22 mouse cellular contexts compared by ENCODE assay signal in the genomic region with DNA sequence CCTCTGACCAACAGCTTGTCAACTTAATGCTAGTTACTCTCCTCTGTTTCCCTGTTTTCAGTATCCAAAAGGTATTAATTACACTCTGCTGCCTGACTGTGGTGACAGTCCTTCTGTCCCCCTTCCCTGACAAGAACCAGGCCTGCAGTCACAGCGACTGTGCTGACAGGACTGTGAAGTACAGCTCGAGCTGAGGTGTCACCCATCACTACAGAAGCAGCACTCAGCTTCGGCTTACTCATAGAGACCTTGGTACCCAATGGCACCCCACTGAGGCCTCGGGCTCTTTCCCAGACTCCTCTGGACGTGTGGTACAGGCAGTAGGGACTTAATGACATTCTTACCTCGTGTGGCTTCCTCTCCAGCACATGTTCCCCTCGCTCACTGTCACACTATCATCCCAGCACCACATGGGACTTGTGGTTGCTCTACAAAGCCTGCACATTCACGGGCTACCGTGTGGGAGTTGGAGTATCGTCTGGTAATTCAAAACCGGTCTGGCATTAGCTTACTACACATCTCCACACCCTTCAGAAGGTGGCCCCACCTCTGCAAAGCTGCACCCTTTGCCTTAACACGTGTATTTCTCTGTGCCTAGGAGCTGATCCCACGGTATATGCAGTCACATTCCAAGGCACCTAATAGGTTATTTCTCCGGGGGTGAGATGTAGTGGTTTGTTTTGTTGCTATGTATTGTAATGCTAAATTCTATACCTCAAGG. TPM values are rescaled to one million over a fixed set of nuclear protein-coding genes. Genes with fewer than 3 reads are reported as not detected.
DNase-seq lines count a peak whose midpoint lies in the region; ATAC-seq and TF ChIP-seq lines count a peak whose summit lies in the region.
"Had no signal": no experiment of that assay in that cellular context is flagged by ENCODE, and none has a peak within 500 bp of the region (broad histone marks: within the 10 kb centered on the region; RNA-seq: fewer than 3 reads in every experiment).

No protein-coding gene starts in this region.

- ATAC-seq in embryonic facial prominence, embryonic 13.5 days (ENCODE audit: insufficient number of reproducible peaks, insufficient read depth, low FRiP score, low TSS enrichment, low read depth): peak; percentile 15; the same call in 1 of the 2 replicates
- peak; percentile 56 for ATAC-seq in heart, postnatal 0 days (ENCODE audit: insufficient read depth, low read depth)
- ATAC-seq in embryonic facial prominence, embryonic 14.5 days (ENCODE audit: low read depth): peak; percentile 50; the same call in 1 of the 2 replicates
- peak; percentile 51; the same call in 1 of the 2 replicates for ATAC-seq in megakaryocyte progenitor cell, adult 5-6 weeks (replicated peaks; ENCODE audit: poor library complexity)
- ATAC-seq: forebrain, embryonic 16.5 days; hindbrain, embryonic 16.5 days; liver, embryonic 12.5 days; midbrain, embryonic 13.5 days; Patski had no signal

- peaks cover 7% of the 10 kb centered on the region for H3K27me3 ChIP-seq in embryonic facial prominence, embryonic 13.5 days
- peaks cover 8% of the 10 kb centered on the region for H3K27me3 ChIP-seq in embryonic facial prominence, embryonic 10.5 days (replicated peaks; ENCODE audit: low read depth, poor library complexity, severe bottlenecking)
- 0 out of 2 replicates have a peak, but pooled peaks cover 5% of the 10 kb centered on the region for H3K27me3 ChIP-seq in heart, postnatal 0 days (ENCODE audit: control insufficient read depth, insufficient read depth, low read length)
- no peaks in the 10 kb centered on the region for H3K27me3 ChIP-seq in embryonic facial prominence, embryonic 14.5 days (replicated peaks; ENCODE audit: control insufficient read depth, insufficient read depth, low read length)
- H3K27me3 ChIP-seq: midbrain, embryonic 13.5 days; Patski had no signal

- TF ChIP-seq EP300 in heart, postnatal 0 days (IDR thresholded peaks at IDR 0.05; ENCODE audit: low read depth): no peak

- no peak for TF ChIP-seq CTCF in heart, postnatal 0 days (IDR thresholded peaks at IDR 0.05; ENCODE audit: low read depth)

- no peak overlapping the region for H3K4me2 ChIP-seq in embryonic facial prominence, embryonic 13.5 days
- no peak overlapping the region for H3K4me2 ChIP-seq in heart, postnatal 0 days (ENCODE audit: low read depth, low read length)
- H3K4me2 ChIP-seq in embryonic facial prominence, embryonic 14.5 days (ENCODE audit: low read depth, low read length): no peak overlapping the region
- H3K4me2 ChIP-seq: liver, embryonic 12.5 days; midbrain, embryonic 13.5 days; neural tube, embryonic 13.5 days had no signal

- no peak overlapping the region for H3K9ac ChIP-seq in embryonic facial prominence, embryonic 13.5 days
- no peak overlapping the region for H3K9ac ChIP-seq in heart, postnatal 0 days (replicated peaks; ENCODE audit: low read depth, low read length)
- H3K9ac ChIP-seq in embryonic facial prominence, embryonic 14.5 days (ENCODE audit: low read depth, low read length): no peak overlapping the region
- H3K9ac ChIP-seq: liver, embryonic 12.5 days; midbrain, embryonic 13.5 days; neural tube, embryonic 13.5 days had no signal

- H3K4me1 ChIP-seq in embryonic facial prominence, embryonic 13.5 days: no peaks in the 10 kb centered on the region
- H3K4me1 ChIP-seq in embryonic facial prominence, embryonic 10.5 days: peaks cover 5% of the 10 kb centered on the region; the same call in 1 of the 2 replicates
- H3K4me1 ChIP-seq in heart, postnatal 0 days (ENCODE audit: control insufficient read depth, insufficient read depth): peaks cover 5% of the 10 kb centered on the region; the same call in 1 of the 2 replicates
- no peaks in the 10 kb centered on the region; the same call in 1 of the 2 replicates for H3K4me1 ChIP-seq in embryonic facial prominence, embryonic 14.5 days (ENCODE audit: control insufficient read depth, insufficient read depth, low read length)
- H3K4me1 ChIP-seq: liver, embryonic 12.5 days; midbrain, embryonic 13.5 days; neural tube, embryonic 13.5 days had no signal

- no peaks in the 10 kb centered on the region for H3K36me3 ChIP-seq in embryonic facial prominence, embryonic 13.5 days
- no peaks in the 10 kb centered on the region for H3K36me3 ChIP-seq in embryonic facial prominence, embryonic 10.5 days (replicated peaks)
- no peaks in the 10 kb centered on the region for H3K36me3 ChIP-seq in heart, postnatal 0 days (replicated peaks; ENCODE audit: control insufficient read depth, insufficient read depth, low read length)
- no peaks in the 10 kb centered on the region for H3K36me3 ChIP-seq in embryonic facial prominence, embryonic 14.5 days (ENCODE audit: control insufficient read depth, insufficient read depth, low read length)
- H3K36me3 ChIP-seq: liver, embryonic 12.5 days; midbrain, embryonic 13.5 days; neural tube, embryonic 13.5 days had no signal

- no peak for DNase-seq in embryonic facial prominence, embryonic 10.5 days (ENCODE audit: low spot score)
- no peak for DNase-seq in heart, postnatal 0 days (ENCODE audit: low spot score)
- no peak for DNase-seq in heart, adult 9 months (ENCODE audit: low spot score in 2 of 2)
- peak; percentile 43 for DNase-seq in embryonic facial prominence, embryonic 14.5 days (ENCODE audit: low spot score)
- no peak for DNase-seq in cerebellum, postnatal 25 days
- no peak for DNase-seq in frontal cortex, postnatal 10 days (ENCODE audit: low spot score in 2 of 2)
- DNase-seq: adrenal gland, postnatal 14 days; cerebellum, adult 11-12 months; kidney, adult 2 months; kidney, postnatal 14 days; lung, adult 2 months; lung, postnatal 4 days; thymus, adult 2 months had no signal

- no peak overlapping the region for H3K4me3 ChIP-seq in embryonic facial prominence, embryonic 13.5 days
- H3K4me3 ChIP-seq in embryonic facial prominence, embryonic 10.5 days: no peak overlapping the region
- no peak overlapping the region for H3K4me3 ChIP-seq in heart, postnatal 0 days (ENCODE audit: low read depth, low read length)
- no peak overlapping the region for H3K4me3 ChIP-seq in embryonic facial prominence, embryonic 14.5 days (ENCODE audit: low read depth, low read length)
- H3K4me3 ChIP-seq: left cerebral cortex, adult 2 months; liver, embryonic 12.5 days; midbrain, embryonic 13.5 days; neural tube, embryonic 13.5 days had no signal

- no peak overlapping the region for H3K27ac ChIP-seq in embryonic facial prominence, embryonic 13.5 days
- no peak overlapping the region for H3K27ac ChIP-seq in embryonic facial prominence, embryonic 10.5 days (replicated peaks)
- no peak overlapping the region for H3K27ac ChIP-seq in heart, postnatal 0 days (ENCODE audit: low read depth)
- H3K27ac ChIP-seq in embryonic facial prominence, embryonic 14.5 days (replicated peaks; ENCODE audit: low read depth, low read length): no peak overlapping the region
- H3K27ac ChIP-seq: left cerebral cortex, adult 2 months; liver, embryonic 12.5 days; midbrain, embryonic 13.5 days; neural tube, embryonic 13.5 days had no signal

- H3K9me3 ChIP-seq in embryonic facial prominence, embryonic 13.5 days: no peaks in the 10 kb centered on the region
- H3K9me3 ChIP-seq in embryonic facial prominence, embryonic 10.5 days: no peaks in the 10 kb centered on the region
- no peaks in the 10 kb centered on the region for H3K9me3 ChIP-seq in heart, postnatal 0 days (replicated peaks; ENCODE audit: control insufficient read depth, low read length)
- H3K9me3 ChIP-seq in embryonic facial prominence, embryonic 14.5 days (ENCODE audit: control insufficient read depth, low read length): 0 out of 2 replicates have a peak, but pooled peaks cover 4% of the 10 kb centered on the region
- H3K9me3 ChIP-seq: liver, embryonic 12.5 days; midbrain, embryonic 13.5 days; neural tube, embryonic 13.5 days had no signal

- 43% methylated on average over 14 of the region's 14 CpGs for WGBS in embryonic facial prominence, embryonic 13.5 days
- WGBS in embryonic facial prominence, embryonic 10.5 days: 60% methylated on average over 14 of the region's 14 CpGs
- WGBS in heart, postnatal 0 days: 32% methylated on average over 14 of the region's 14 CpGs
- whole genome bisulfite sequencing in embryonic facial prominence, embryonic 14.5 days: 40% methylated on average over 14 of the region's 14 CpGs

RNA-seq across cellular contexts. Expression of gene Plbd1, which starts 6.7 kb away (rescaled TPM):
- 6.4 and 9.9 TPM in 2 replicates for polyA plus RNA-seq in embryonic facial prominence, embryonic 13.5 days (2015; fragmentation: Nextera tagmentation; extraction: Ambion mirVana)
- polyA plus RNA-seq in embryonic facial prominence, embryonic 10.5 days (2016; fragmentation: Nextera tagmentation; extraction: Ambion mirVana): 1.9 and 2.6 TPM in 2 replicates
- total RNA-seq in heart, postnatal 0 days (2014; rRNA removed; ENCODE audit: low replicate concordance): 6.1 and 11.9 TPM in 2 replicates
- polyA plus RNA-seq in heart, postnatal 0 days (2015; fragmentation: Nextera tagmentation; extraction: Ambion mirVana): 11.7 and 13.3 TPM in 2 replicates
- polyA plus RNA-seq in embryonic facial prominence, embryonic 14.5 days (2014; fragmentation: Nextera tagmentation; extraction: Ambion mirVana): 12.1 and 12.4 TPM in 2 replicates
- total RNA-seq in megakaryocyte progenitor cell, adult 5-6 weeks (2015): 12.0 and 16.3 TPM in 2 replicates
- total RNA-seq in megakaryocyte progenitor cell, adult 5-6 weeks (2017): 10.5 and 10.8 TPM in 2 replicates
- polyA plus RNA-seq: Patski had no signal
